Mouse (Mus musculus) mammary gland, adult 2 months (tissue): Measurements from ENCODE around the gene Catip. TPM values are rescaled to one million over a fixed set of nuclear protein-coding genes. Genes with fewer than 3 reads are reported as not detected.

Experiments used
- polyA plus RNA-seq: library from polyadenylated mRNA; depleted of rRNA; stranded (reverse); fragments of >200 nt; gene quantifications from 2 replicates; pipeline ENCODE4 v1.2.3, GENCODE M21; 2012; ENCODE audit warnings: low replicate concordance; rRNA removed

Gene Catip
- polyA plus RNA-seq, result 0.43 and 0.66 TPM in 2 replicates

GRCm38 (mm10) chr1:74361812-74362211 lies at the start of gene Catip:
Gene Catip (plus strand): TSS chr1:74362108.

GRCm38 (mm10) chr1:74374980-74375379 lies 13.1 kb downstream of the Catip start, which contains the start of gene Slc11a1:
Gene Slc11a1 (plus strand): TSS chr1:74375195.

DNA sequence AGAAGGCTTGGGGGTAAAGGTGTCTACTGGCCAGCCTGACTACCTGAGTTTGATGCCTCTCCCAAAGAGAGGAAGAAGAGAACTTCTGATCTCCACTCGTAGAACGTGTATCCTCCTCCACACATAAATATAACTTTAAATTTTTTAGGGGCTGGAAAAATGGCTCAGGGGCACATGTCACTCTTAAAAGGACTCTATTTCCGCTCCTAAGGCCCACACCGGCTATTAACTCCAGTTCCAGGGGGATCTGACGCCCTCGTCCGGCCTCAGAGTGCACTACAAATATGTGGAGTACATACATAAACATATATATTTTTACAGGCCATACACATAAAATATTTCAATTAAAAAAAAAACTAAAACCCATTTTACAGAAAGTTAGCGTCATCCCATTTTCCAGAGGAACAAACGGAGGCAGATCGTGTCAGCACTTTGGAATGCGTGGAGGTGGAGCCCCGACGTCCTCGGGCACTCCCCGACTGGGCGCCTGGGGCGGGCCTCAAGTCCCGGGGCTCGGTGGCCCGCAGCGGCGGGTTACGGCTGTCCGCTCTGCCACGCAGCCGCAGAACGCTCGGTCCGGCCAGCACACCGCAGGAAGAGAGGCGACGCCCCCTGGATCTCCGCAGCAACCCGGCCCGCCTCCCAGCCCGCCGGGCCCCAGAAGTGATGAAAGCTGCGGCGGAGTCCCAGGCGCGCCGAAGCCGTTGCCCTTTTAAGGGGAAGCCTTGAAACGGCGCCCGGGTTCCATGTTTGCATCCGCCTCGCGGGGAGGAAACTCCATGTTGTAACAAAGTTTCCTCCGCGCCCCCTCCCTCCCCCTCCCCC lies 29.2 kb downstream of the Catip start, which contains the start of gene Ctdsp1:
Ctdsp1 (plus strand) TSS at position 586 of the 825 bp plus-strand sequence.

DNA sequence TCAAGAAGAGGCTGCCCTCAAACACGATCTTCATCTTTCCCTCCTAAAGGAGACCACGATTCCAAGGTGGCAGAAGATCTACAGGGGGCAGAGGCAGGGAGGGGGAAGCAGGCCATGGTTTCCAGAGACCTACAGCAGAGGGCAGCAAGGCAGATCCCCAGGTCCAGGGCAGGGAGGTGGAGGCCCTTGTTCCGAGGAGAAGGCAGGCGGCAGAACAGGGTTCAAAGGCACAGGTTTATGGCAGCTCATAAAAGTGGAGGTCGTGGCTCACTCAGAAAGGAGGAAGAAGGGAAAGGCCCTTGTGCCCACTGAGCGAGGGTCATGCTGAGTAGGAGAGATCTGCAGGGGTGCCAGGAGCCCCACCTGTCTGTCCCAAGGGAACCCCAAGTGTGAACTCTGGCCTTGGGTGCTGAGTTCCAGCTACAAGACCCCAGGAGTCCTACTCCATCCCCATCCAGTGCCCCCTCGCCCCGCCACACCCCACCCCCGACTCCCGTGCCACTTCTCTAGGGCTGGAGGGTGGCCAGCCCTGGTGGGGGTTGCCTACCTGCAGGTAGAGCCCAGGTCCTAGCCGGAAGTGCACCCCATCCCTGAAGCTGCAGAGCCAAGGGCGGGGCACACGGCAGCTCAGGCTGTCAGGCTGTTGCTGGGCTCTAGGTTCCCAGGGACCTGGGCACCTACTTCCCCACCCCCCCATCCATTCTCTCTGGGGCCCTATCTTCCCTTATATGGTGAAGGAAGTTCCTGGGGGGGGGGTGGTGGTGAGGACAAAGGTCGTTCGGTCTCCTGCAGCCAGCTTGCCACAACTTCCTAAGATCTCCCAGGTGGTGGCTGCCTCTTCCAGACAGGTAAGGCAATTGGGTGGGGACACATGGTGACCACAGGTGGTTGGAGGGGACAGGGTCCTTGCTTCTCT lies 46.9 kb downstream of the Catip start, which contains the start of gene Vil1:
Vil1 (plus strand) TSS at position 788 of the 916 bp plus-strand sequence.

Other genes starting within 250 kb of the Catip start
- gene Tns1, start 237.7 kb upstream of the Catip start, polyA plus RNA-seq, result 262 and 426 TPM in 2 replicates
- 1.2 TPM in 2 replicates for gene Rufy4, start 236.6 kb upstream of the Catip start, polyA plus RNA-seq
- 2.5 and 2.8 TPM in 2 replicates for gene Cxcr2, start 208.1 kb upstream of the Catip start, polyA plus RNA-seq
- 0.31 TPM in 1 of 2 replicates, not detected in the other for gene Cxcr1, start 167.5 kb upstream of the Catip start, polyA plus RNA-seq
- 155 and 228 TPM in 2 replicates for gene Arpc2, start 126.0 kb upstream of the Catip start, polyA plus RNA-seq
- 0.20 and 0.29 TPM in 2 replicates for gene Gpbar1, start 83.6 kb upstream of the Catip start, polyA plus RNA-seq
- gene Aamp, start 77.4 kb upstream of the Catip start, polyA plus RNA-seq, result 142 and 156 TPM in 2 replicates
- gene Pnkd, start 77.2 kb upstream of the Catip start, polyA plus RNA-seq, result 65.3 and 71.6 TPM in 2 replicates
- gene Tmbim1, start 56.5 kb upstream of the Catip start, polyA plus RNA-seq, result 326 and 387 TPM in 2 replicates
- gene Slc11a1, start 13.1 kb downstream of the Catip start, polyA plus RNA-seq, result 78.2 and 92.6 TPM in 2 replicates
- 175 and 185 TPM in 2 replicates for gene Ctdsp1, start 29.4 kb downstream of the Catip start, polyA plus RNA-seq
- gene Vil1, start 47.3 kb downstream of the Catip start, polyA plus RNA-seq, result 0.17 and 0.19 TPM in 2 replicates
- 14.1 and 28.1 TPM in 2 replicates for gene Cnot9, start 143.9 kb downstream of the Catip start, polyA plus RNA-seq
- 18.1 TPM in 1 of 2 replicates, not detected in the other for gene Plcd4, start 180.8 kb downstream of the Catip start, polyA plus RNA-seq
- 2.3 and 4.1 TPM in 2 replicates for gene Usp37, start 182.2 kb downstream of the Catip start, polyA plus RNA-seq
- gene Zfp142, start 226.1 kb downstream of the Catip start, polyA plus RNA-seq, result 16.4 and 16.8 TPM in 2 replicates
- gene Bcs1l, start 226.2 kb downstream of the Catip start, polyA plus RNA-seq, result 15.4 and 35.9 TPM in 2 replicates
- 36.2 and 68.0 TPM in 2 replicates for gene Rnf25, start 239.3 kb downstream of the Catip start, polyA plus RNA-seq
- 3.5 and 4.7 TPM in 2 replicates for gene Stk36, start 239.3 kb downstream of the Catip start, polyA plus RNA-seq